Mouse (Mus musculus) lung, adult 2 months (tissue): ENCODE measurements around the gene Hexa. TPM values are rescaled to one million over a fixed set of nuclear protein-coding genes. Genes with fewer than 3 reads are reported as not detected.

ENCODE experiments used
- DNase-seq: peaks from one replicate; pipeline ENCODE4 v3.0.0; 2022
- H3K4me1 ChIP-seq: fragments of 200-500 bp; 2 replicates; pipeline ENCODE4 v1.6.1; 2011; ENCODE audit warnings: low read length; ENCODE audit not compliant: control insufficient read depth, insufficient read depth
- H3K4me3 ChIP-seq: fragments of 200-500 bp; replicated peaks from 2 replicates; pipeline ENCODE3; 2011; ENCODE audit warnings: low read depth, mild to moderate bottlenecking, control low read depth, low read length; ENCODE audit errors: extremely low read depth
- CTCF ChIP-seq: fragments of 200-500 bp; IDR thresholded peaks from 2 replicates; pipeline ENCODE4 v1.5.1; 2011; ENCODE audit warnings: mild to moderate bottlenecking, low read length, control low read depth; ENCODE audit not compliant: insufficient read depth
- POLR2A ChIP-seq: fragments of 200-500 bp; IDR thresholded peaks from 2 replicates; pipeline ENCODE4 v1.6.1; 2011; ENCODE audit warnings: low read depth, mild to moderate bottlenecking, control low read depth, low read length, borderline replicate concordance; ENCODE audit errors: extremely low read depth
- WGBS: fragments of 180-500 bp; shearing (Covaris S2); methylation state at CpG from one replicate; pipeline ENCODE4 v1.1.7; 2018; 5-methylcytosine and 5-hydroxymethylcytosine counted together
- polyA plus RNA-seq: library from polyadenylated mRNA; depleted of rRNA; stranded (reverse); fragments of >200 nt; gene quantifications from 2 replicates; pipeline ENCODE4 v1.2.3, GENCODE M21; 2012; rRNA removed

The Hexa gene
- 90.7 and 106 TPM in 2 replicates for polyA plus RNA-seq

DNA sequence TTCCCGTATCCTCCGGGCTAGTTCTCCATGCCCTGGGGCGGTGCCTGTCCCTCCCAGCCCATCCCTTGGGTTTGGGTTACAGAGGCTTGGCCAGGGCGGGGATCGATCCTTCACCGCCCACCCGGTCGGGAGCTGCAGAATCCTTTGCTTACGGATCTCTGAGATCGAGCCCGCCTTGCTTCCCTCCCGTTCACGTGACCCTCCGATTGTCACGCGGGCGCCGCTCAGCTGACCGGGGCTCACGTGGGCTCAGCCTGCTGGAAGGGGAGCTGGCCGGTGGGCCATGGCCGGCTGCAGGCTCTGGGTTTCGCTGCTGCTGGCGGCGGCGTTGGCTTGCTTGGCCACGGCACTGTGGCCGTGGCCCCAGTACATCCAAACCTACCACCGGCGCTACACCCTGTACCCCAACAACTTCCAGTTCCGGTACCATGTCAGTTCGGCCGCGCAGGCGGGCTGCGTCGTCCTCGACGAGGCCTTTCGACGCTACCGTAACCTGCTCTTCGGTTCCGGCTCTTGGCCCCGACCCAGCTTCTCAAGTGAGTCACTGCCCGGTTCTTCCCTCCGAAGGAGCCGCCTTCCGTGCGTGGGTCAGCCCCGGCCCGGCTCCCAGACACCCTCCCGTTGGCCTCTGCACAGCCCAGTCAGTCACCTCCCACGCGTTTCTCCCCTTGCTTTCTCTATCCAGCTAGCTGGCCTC lies at the start of gene Hexa, which contains the start of gene Tmem202:
Gene Hexa (plus strand): TSS at position 100 of the 697 bp plus-strand sequence.
Gene Tmem202 (minus strand): TSS at position 407 of the 697 bp plus-strand sequence.
- peak; percentile 78 for DNase-seq
- peaks cover 14% of the 10 kb centered on the region; the same call in 1 of the 2 replicates for H3K4me1 ChIP-seq
- under 1% methylated on average over 55 of the region's 55 CpGs for WGBS
- H3K4me3 ChIP-seq = peak within 1 kb of the TSS; percentile 84
- no peak for TF ChIP-seq CTCF
- peak; percentile 73 for TF ChIP-seq POLR2A

DNA sequence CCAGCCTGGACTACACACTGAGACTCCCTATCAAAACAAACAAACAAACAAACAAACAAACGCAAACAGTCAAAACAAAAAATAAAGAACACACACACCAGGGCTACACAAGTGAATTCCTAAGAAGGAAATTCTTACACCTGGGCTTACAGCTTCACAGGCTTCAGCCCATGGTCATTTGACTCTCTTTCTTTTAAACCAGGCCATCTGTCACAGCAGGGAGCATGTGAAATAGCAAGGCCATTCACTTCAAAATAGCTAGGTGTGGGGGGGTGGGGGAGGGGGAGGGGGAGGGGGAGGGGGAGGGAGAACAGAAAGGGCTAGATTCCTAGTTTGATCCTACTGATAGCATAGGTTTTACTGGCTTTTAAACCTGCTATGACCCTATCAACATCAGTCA lies 31.2 kb upstream of the Hexa start:
- H3K4me3 ChIP-seq = no peak overlapping the region
- no peak for DNase-seq
- WGBS = 50% methylated on average over 1 of the region's 1 CpGs

DNA sequence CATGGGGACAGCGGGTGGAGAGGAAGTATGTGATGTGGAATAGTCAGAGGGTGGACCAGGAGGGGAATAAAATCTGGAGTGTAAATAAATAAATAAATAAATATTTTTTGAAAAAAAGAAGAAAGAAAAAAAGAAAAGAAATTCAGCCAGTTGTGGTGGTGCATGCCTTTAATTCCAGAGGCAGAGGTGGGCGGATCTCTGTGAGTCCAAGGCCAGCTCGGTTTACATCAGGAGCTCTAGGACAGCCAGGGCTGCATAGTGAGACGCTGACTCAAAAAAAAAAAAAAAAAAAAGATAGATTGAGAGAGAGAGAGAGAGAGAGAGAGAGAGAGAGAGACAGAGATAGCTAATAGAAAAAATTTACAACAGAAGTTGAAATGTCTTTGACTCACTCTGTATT lies 27.0 kb upstream of the Hexa start:
- no peak overlapping the region for H3K4me3 ChIP-seq
- no peaks in the 10 kb centered on the region for H3K4me1 ChIP-seq
- WGBS = 35% methylated on average over 4 of the region's 4 CpGs
- no peak for DNase-seq
- no peak for TF ChIP-seq POLR2A
- TF ChIP-seq CTCF = no peak

More for the DNA sequence above, 31.2 kb upstream of the Hexa start:
- TF ChIP-seq POLR2A (no peak), CTCF (no peak)
- no peaks in the 10 kb centered on the region for H3K4me1 ChIP-seq

DNA sequence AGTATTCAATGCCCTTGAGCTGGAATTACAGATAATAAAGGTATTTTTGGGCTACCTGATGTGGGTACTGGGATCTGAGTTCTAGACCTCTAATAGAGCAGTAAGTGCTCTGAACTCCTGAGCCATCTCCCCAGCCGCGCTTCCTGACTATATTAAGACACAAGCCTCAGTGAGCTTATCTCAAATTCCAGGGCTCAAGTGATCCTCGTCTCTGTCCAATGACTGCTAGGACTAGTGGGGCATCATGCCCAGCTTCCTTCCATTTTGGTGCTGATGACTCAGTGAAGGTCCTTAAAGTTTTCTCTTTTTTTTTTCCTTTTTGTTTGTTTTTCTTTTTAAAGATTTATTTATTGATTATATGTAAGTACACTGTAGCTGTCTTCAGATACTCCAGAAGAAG lies 24.3 kb upstream of the Hexa start:
- no peaks in the 10 kb centered on the region for H3K4me1 ChIP-seq
- no peak for DNase-seq
- WGBS = 33% methylated on average over 3 of the region's 3 CpGs
- H3K4me3 ChIP-seq = no peak overlapping the region
- TF ChIP-seq POLR2A (no peak), CTCF (no peak)

DNA sequence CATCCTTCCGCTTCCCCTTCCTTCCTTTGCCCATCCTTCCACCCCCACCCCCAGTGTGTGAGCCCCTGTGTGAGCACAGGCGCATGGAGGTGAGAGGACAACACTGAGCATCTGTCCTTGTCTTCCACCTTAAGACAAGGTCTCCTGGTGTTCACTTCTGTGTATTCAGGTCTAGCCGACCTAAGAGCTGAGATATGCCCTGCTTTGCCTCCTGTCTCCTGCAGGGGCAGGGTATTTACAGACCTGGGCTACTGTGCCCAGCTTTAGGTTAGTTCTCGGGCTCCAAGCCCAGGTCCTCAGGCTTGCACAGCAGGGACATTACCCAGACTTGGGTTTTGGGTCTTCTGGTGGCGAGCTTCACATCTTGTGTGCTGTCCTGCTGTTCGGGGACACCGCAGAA lies 22.2 kb upstream of the Hexa start:
- H3K4me3 ChIP-seq = no peak overlapping the region
- 70% methylated on average over 7 of the region's 7 CpGs for WGBS
- H3K4me1 ChIP-seq = no peaks in the 10 kb centered on the region
- DNase-seq = no peak
- no peak for TF ChIP-seq POLR2A
- TF ChIP-seq CTCF = no peak

DNA sequence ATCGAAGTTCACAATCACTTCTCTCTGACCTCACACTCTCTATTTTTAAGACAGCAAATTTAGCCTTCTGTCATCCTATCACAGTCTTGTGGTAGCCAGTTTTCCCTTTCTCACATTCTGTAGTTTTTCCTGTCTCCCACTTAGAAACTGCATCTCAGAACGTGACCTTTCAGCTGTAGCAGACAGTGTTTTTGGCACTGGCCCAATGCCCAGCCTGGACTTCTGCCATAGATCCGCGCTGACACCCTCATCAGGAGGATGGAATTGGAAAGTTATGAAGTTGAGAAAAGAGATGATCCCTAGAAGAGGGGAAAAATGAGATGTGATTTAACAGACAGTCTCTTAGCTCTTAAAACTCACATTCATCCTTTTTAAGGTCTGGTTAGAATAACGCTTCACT lies 20.4 kb upstream of the Hexa start:
- DNase-seq = no peak
- 38% methylated on average over 5 of the region's 5 CpGs for WGBS
- no peak for TF ChIP-seq POLR2A
- no peak for TF ChIP-seq CTCF
- H3K4me1 ChIP-seq = no peaks in the 10 kb centered on the region
- H3K4me3 ChIP-seq = no peak overlapping the region

DNA sequence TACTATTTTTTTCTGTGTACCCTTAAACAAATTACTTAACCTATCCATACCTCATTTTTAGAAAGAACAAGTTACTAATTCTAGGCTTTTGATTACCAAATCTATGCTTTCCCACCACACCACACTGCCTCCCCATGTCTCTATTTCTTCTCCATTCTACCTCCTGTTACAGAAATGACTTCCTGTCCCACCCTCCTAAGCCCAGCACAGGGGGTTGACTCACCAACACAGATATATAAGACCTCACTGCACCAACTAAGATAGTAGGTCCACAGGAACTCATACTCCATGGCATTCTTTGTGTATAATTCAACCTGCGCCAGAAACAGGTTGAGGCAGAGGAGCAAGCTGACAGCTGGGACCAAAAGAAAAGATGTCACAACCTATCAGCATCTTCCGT lies 19.9 kb upstream of the Hexa start:
- Histone ChIP-seq H3K4me1 (no peaks in the 10 kb centered on the region), H3K4me3 (no peak overlapping the region)
- TF ChIP-seq CTCF (no peak), POLR2A (no peak)
- DNase-seq = no peak
- 88% methylated on average over 2 of the region's 2 CpGs for WGBS

DNA sequence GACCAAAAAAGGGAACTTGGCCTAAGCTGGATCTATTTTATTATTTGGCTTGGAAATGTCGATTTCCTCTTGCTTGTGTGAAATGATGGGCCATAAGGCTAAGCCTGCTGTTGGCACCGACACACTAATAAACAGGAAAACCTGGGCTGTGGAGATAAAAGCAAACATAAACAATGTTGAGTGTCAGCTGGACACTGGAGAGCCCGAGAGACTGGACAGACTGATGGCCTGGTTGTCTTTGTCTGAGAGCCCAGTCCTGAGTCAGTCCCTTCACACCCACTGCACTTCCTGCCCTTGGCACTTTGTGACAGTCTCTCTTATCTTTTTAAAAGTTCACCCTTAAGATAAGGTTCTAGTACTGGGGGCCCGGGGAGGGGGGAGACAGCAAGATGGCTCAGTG lies 16.4 kb upstream of the Hexa start:
- DNase-seq = no peak
- Histone ChIP-seq H3K4me1 (no peaks in the 10 kb centered on the region), H3K4me3 (no peak overlapping the region)
- TF ChIP-seq POLR2A (no peak), CTCF (no peak)
- WGBS = 16% methylated on average over 4 of the region's 4 CpGs

DNA sequence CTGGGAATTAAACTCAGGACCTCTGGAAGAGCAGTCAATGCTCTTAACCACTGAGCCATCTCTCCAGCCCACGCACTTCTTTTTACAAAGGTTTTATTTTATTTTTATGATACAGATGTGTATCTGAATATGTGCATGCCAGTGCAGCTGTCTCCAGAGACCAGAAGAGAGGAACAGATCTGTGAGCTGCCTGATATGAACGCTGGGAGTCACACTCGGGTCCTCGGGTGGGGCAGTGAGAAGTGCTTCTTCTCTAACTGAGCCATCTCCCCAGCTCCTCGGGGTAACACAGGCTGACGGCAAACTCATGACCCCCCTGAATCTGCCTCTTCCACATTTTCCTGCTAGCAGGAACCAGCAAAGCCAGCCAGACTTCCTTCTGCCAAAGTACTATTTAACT lies 12.6 kb upstream of the Hexa start:
- 55% methylated on average over 6 of the region's 6 CpGs for WGBS
- Histone ChIP-seq H3K4me3 (no peak overlapping the region), H3K4me1 (no peaks in the 10 kb centered on the region)
- DNase-seq = no peak
- no peak for TF ChIP-seq CTCF
- no peak for TF ChIP-seq POLR2A

DNA sequence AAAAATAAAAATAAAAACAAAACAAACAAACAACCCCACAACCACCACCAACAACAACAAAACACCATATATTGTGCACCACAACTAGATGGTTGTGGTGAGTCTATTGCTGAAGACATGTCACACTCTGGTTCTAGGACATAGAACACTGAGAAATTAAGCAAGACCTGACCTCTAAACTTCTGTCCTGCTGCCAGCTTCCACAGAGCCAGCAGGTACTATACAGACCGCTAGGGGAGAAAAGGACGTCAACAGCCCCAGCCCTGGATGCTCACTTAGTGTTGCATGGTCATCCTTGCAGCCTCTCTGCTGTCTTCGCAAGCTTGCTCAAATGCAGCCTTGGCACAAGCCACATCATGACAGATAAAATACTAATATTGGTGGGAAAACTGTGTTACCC lies 11.8 kb upstream of the Hexa start:
- WGBS = 91% methylated on average over 3 of the region's 3 CpGs
- TF ChIP-seq POLR2A = no peak
- no peak for TF ChIP-seq CTCF
- DNase-seq = no peak
- Histone ChIP-seq H3K4me1 (no peaks in the 10 kb centered on the region), H3K4me3 (no peak overlapping the region)
